Mouse (Mus musculus): Measurements from ENCODE around the gene Eef1a1. TPM values are rescaled to one million over a fixed set of nuclear protein-coding genes. Genes with fewer than 3 reads are reported as not detected.

Eef1a1 gene
- 2,131 and 3,172 TPM in 2 replicates for polyA plus RNA-seq (2012; rRNA removed)

- peak; percentile 68 for DNase-seq
- WGBS = 0% methylated on average over 19 of the region's 20 CpGs
- peak within 1 kb of the TSS; percentile 72 for H3K4me3 ChIP-seq (replicated peaks; ENCODE audit: extremely low read depth, low read depth, low read length)
- peaks cover 3% of the 10 kb centered on the region; the same call in 1 of the 2 replicates for H3K4me1 ChIP-seq (ENCODE audit: control insufficient read depth, insufficient read depth, low read length)
- TF ChIP-seq CTCF (IDR thresholded peaks at IDR 0.05; ENCODE audit: insufficient read depth, low read length) = no peak
- peak; percentile 67; the same call in 1 of the 2 replicates for TF ChIP-seq POLR2A (IDR thresholded peaks at IDR 0.05; ENCODE audit: borderline replicate concordance, extremely low read depth, low read depth, low read length)
These were observed at the start of gene Eef1a1 for GRCm38 (mm10) chr9:78488890-78489420. Gene Eef1a1, minus strand, starts transcription at chr9:78489151.

- TF ChIP-seq POLR2A (IDR thresholded peaks at IDR 0.05; ENCODE audit: borderline replicate concordance, extremely low read depth, low read depth, low read length) = no peak
- no peak for TF ChIP-seq CTCF (IDR thresholded peaks at IDR 0.05; ENCODE audit: insufficient read depth, low read length)
These were observed 49.5 kb upstream of the Eef1a1 start for GRCm38 (mm10) chr9:78538421-78538820.

GRCm38 (mm10) chr9:78537154-78537873 is 48.4 kb upstream of the Eef1a1 start:
- no peak for DNase-seq
- TF ChIP-seq POLR2A (IDR thresholded peaks at IDR 0.05; ENCODE audit: borderline replicate concordance, extremely low read depth, low read depth, low read length) = no peak
- 59% methylated on average over 9 of the region's 9 CpGs for WGBS
- Histone ChIP-seq H3K4me3 (replicated peaks; ENCODE audit: extremely low read depth, low read depth, low read length) (no peak overlapping the region), H3K4me1 (ENCODE audit: control insufficient read depth, insufficient read depth, low read length) (no peaks in the 10 kb centered on the region)

More at GRCm38 (mm10) chr9:78538421-78538820, 49.5 kb upstream of the Eef1a1 start:
- 45% methylated on average over 6 of the region's 6 CpGs for WGBS
- Histone ChIP-seq H3K4me1 (ENCODE audit: control insufficient read depth, insufficient read depth, low read length) (no peaks in the 10 kb centered on the region), H3K4me3 (replicated peaks; ENCODE audit: extremely low read depth, low read depth, low read length) (no peak overlapping the region)
- DNase-seq = no peak

- DNase-seq = no peak
- 83% methylated on average over 7 of the region's 7 CpGs for WGBS
- no peak for TF ChIP-seq POLR2A (IDR thresholded peaks at IDR 0.05; ENCODE audit: borderline replicate concordance, extremely low read depth, low read depth, low read length)
- TF ChIP-seq CTCF (IDR thresholded peaks at IDR 0.05; ENCODE audit: insufficient read depth, low read length) = no peak
- H3K4me3 ChIP-seq (replicated peaks; ENCODE audit: extremely low read depth, low read depth, low read length) = no peak overlapping the region
- peaks cover 4% of the 10 kb centered on the region; the same call in 1 of the 2 replicates for H3K4me1 ChIP-seq (ENCODE audit: control insufficient read depth, insufficient read depth, low read length)
These were observed 45.7 kb upstream of the Eef1a1 start for GRCm38 (mm10) chr9:78534606-78535005.

GRCm38 (mm10) chr9:78533296-78533935 is 44.5 kb upstream of the Eef1a1 start:
- DNase-seq = peak; percentile 72
- Histone ChIP-seq H3K4me1 (ENCODE audit: control insufficient read depth, insufficient read depth, low read length) (peaks cover 4% of the 10 kb centered on the region; the same call in 1 of the 2 replicates), H3K4me3 (replicated peaks; ENCODE audit: extremely low read depth, low read depth, low read length) (no peak overlapping the region)
- TF ChIP-seq POLR2A (IDR thresholded peaks at IDR 0.05; ENCODE audit: borderline replicate concordance, extremely low read depth, low read depth, low read length) (no peak; the same call in 1 of the 2 replicates), CTCF (IDR thresholded peaks at IDR 0.05; ENCODE audit: insufficient read depth, low read length) (no peak)
- WGBS = 62% methylated on average over 18 of the region's 18 CpGs

GRCm38 (mm10) chr9:78532341-78532819 is 43.4 kb upstream of the Eef1a1 start:
- H3K4me1 ChIP-seq (ENCODE audit: control insufficient read depth, insufficient read depth, low read length) = peaks cover 4% of the 10 kb centered on the region; the same call in 1 of the 2 replicates
- H3K4me3 ChIP-seq (replicated peaks; ENCODE audit: extremely low read depth, low read depth, low read length) = no peak overlapping the region
- 40% methylated on average over 9 of the region's 9 CpGs for WGBS
- TF ChIP-seq CTCF (IDR thresholded peaks at IDR 0.05; ENCODE audit: insufficient read depth, low read length) = no peak
- 0 out of 2 replicates have a peak, but pooled peaks have one; percentile 5 for TF ChIP-seq POLR2A (IDR thresholded peaks at IDR 0.05; ENCODE audit: borderline replicate concordance, extremely low read depth, low read depth, low read length)
- peak; percentile 30 for DNase-seq

- TF ChIP-seq CTCF (IDR thresholded peaks at IDR 0.05; ENCODE audit: insufficient read depth, low read length) (no peak), POLR2A (IDR thresholded peaks at IDR 0.05; ENCODE audit: borderline replicate concordance, extremely low read depth, low read depth, low read length) (no peak)
- DNase-seq = no peak
- Histone ChIP-seq H3K4me1 (ENCODE audit: control insufficient read depth, insufficient read depth, low read length) (peaks cover 7% of the 10 kb centered on the region), H3K4me3 (replicated peaks; ENCODE audit: extremely low read depth, low read depth, low read length) (no peak overlapping the region)
- WGBS = 14% methylated on average over 5 of the region's 5 CpGs
These were observed 42.9 kb upstream of the Eef1a1 start for GRCm38 (mm10) chr9:78531816-78532215.

GRCm38 (mm10) chr9:78527767-78528381 is 38.9 kb upstream of the Eef1a1 start:
- Histone ChIP-seq H3K4me1 (ENCODE audit: control insufficient read depth, insufficient read depth, low read length) (peaks cover 7% of the 10 kb centered on the region), H3K4me3 (replicated peaks; ENCODE audit: extremely low read depth, low read depth, low read length) (peak overlapping the region; percentile 29)
- WGBS = 1% methylated on average over 16 of the region's 16 CpGs
- peak; percentile 84 for DNase-seq
- TF ChIP-seq CTCF (IDR thresholded peaks at IDR 0.05; ENCODE audit: insufficient read depth, low read length) (peak; percentile 95), POLR2A (IDR thresholded peaks at IDR 0.05; ENCODE audit: borderline replicate concordance, extremely low read depth, low read depth, low read length) (no peak)

GRCm38 (mm10) chr9:78527301-78527761 is 38.4 kb upstream of the Eef1a1 start:
- TF ChIP-seq POLR2A (IDR thresholded peaks at IDR 0.05; ENCODE audit: borderline replicate concordance, extremely low read depth, low read depth, low read length) (no peak), CTCF (IDR thresholded peaks at IDR 0.05; ENCODE audit: insufficient read depth, low read length) (peak; percentile 62)

More at GRCm38 (mm10) chr9:78527301-78527761, 38.4 kb upstream of the Eef1a1 start:
- H3K4me1 ChIP-seq (ENCODE audit: control insufficient read depth, insufficient read depth, low read length) = peaks cover 7% of the 10 kb centered on the region
- WGBS = under 1% methylated on average over 24 of the region's 24 CpGs
- peak; percentile 79 for DNase-seq
- H3K4me3 ChIP-seq (replicated peaks; ENCODE audit: extremely low read depth, low read depth, low read length) = peak overlapping the region; percentile 13

Data from lung, adult 2 months (tissue).